Mouse (Mus musculus) liver, embryonic 15.5 days (tissue): ENCODE data around the gene Lrp8. TPM values are rescaled to one million over a fixed set of nuclear protein-coding genes. Genes with fewer than 3 reads are reported as not detected.
A peak's percentile ranks its signal among the peaks of the same experiment; 100 is the strongest.

Experiments used
- ATAC-seq: fragments of 200-750 bp; cut with Nextera tagmentation; 2 replicates; pipeline ENCODE4 v1.8.0; 2017; ENCODE audit warnings: moderate number of reproducible peaks, mild to moderate bottlenecking, moderate library complexity; ENCODE audit not compliant: insufficient read depth
- H3K27ac ChIP-seq: fragments of 300-500 bp; sonication (generic); replicated peaks from 2 replicates; pipeline ENCODE4 v1.5.1; 2015; ENCODE audit warnings: mild to moderate bottlenecking, inconsistent platforms
- H3K27me3 ChIP-seq: fragments of 300-500 bp; sonication (generic); 2 replicates; pipeline ENCODE4 v1.6.1; 2015; ENCODE audit warnings: mild to moderate bottlenecking, inconsistent platforms
- H3K36me3 ChIP-seq: fragments of 300-500 bp; sonication (generic); replicated peaks from 2 replicates; pipeline ENCODE4 v1.6.1; 2015; ENCODE audit warnings: moderate library complexity, mild to moderate bottlenecking, inconsistent platforms
- H3K4me1 ChIP-seq: fragments of 300-500 bp; sonication (generic); replicated peaks from 2 replicates; pipeline ENCODE4 v1.6.1; 2015; ENCODE audit warnings: inconsistent platforms
- H3K4me2 ChIP-seq: fragments of 300-500 bp; sonication (generic); 2 replicates; pipeline ENCODE4 v1.6.1; 2015; ENCODE audit warnings: moderate library complexity, mild to moderate bottlenecking, inconsistent platforms
- H3K4me3 ChIP-seq: fragments of 300-500 bp; sonication (generic); replicated peaks from 2 replicates; pipeline ENCODE4 v1.5.1; 2015; ENCODE audit warnings: mild to moderate bottlenecking, inconsistent platforms
- H3K9ac ChIP-seq: fragments of 300-500 bp; sonication (generic); 2 replicates; pipeline ENCODE4 v1.6.1; 2015; ENCODE audit warnings: moderate library complexity, mild to moderate bottlenecking, inconsistent platforms
- H3K9me3 ChIP-seq: fragments of 300-500 bp; sonication (generic); replicated peaks from 2 replicates; pipeline ENCODE4 v1.6.1; 2016; ENCODE audit warnings: inconsistent platforms
- WGBS: fragments of 180-500 bp; shearing (Covaris S2); methylation state at CpG from one replicate; pipeline ENCODE4 v1.1.7; 2015; ENCODE audit warnings: mixed read lengths; ENCODE audit not compliant: insufficient replicate concordance; 5-methylcytosine and 5-hydroxymethylcytosine counted together
- polyA plus RNA-seq: library from polyadenylated mRNA; unstranded; fragments of >200 nt; fragmentation: Nextera tagmentation; extraction: Ambion mirVana; gene quantifications from 2 replicates; pipeline ENCODE4 v1.2.1, GENCODE M21; 2015

Gene Lrp8
- polyA plus RNA-seq, 1 experiment from 2014 or later: 2.1 TPM

GRCm38 (mm10) chr4:107776990-107777673 is 24.9 kb upstream of the Lrp8 start:
- ATAC-seq: peak; percentile 25; the same call in 1 of the 2 replicates
- Histone ChIP-seq H3K36me3 (no peaks in the 10 kb centered on the region), H3K4me3 (no peak overlapping the region), H3K9ac (no peak overlapping the region), H3K27ac (peak overlapping the region; percentile 57; the same call in 1 of the 2 replicates), H3K4me1 (peaks cover 28% of the 10 kb centered on the region), H3K27me3 (no peaks in the 10 kb centered on the region), H3K9me3 (no peaks in the 10 kb centered on the region), H3K4me2 (no peak overlapping the region)
- 45% methylated on average over 5 of the region's 5 CpGs for WGBS

GRCm38 (mm10) chr4:107783541-107783940 is 18.5 kb upstream of the Lrp8 start:
- no peaks in the 10 kb centered on the region for H3K36me3 ChIP-seq
- ATAC-seq: no peak
- no peak overlapping the region for H3K4me3 ChIP-seq
- no peak overlapping the region for H3K9ac ChIP-seq
- no peak overlapping the region for H3K4me2 ChIP-seq
- H3K9me3 ChIP-seq: no peaks in the 10 kb centered on the region
- no peaks in the 10 kb centered on the region for H3K27me3 ChIP-seq
- no peak overlapping the region for H3K27ac ChIP-seq
- 50% methylated on average over 10 of the region's 10 CpGs for WGBS
- no peaks in the 10 kb centered on the region for H3K4me1 ChIP-seq

- Histone ChIP-seq H3K4me3 (no peak overlapping the region), H3K4me2 (no peak overlapping the region), H3K36me3 (no peaks in the 10 kb centered on the region), H3K9ac (no peak overlapping the region), H3K9me3 (no peaks in the 10 kb centered on the region), H3K4me1 (no peaks in the 10 kb centered on the region), H3K27ac (no peak overlapping the region), H3K27me3 (no peaks in the 10 kb centered on the region)
- 76% methylated on average over 6 of the region's 6 CpGs for WGBS
- ATAC-seq: no peak
Observed at GRCm38 (mm10) chr4:107788841-107789240, 13.2 kb upstream of the Lrp8 start.

- Histone ChIP-seq H3K36me3 (no peaks in the 10 kb centered on the region), H3K27me3 (peaks cover 28% of the 10 kb centered on the region), H3K4me3 (no peak overlapping the region), H3K9me3 (no peaks in the 10 kb centered on the region), H3K9ac (no peak overlapping the region), H3K27ac (no peak overlapping the region), H3K4me1 (peaks cover 43% of the 10 kb centered on the region), H3K4me2 (no peak overlapping the region)
- ATAC-seq: no peak
- WGBS: 48% methylated on average over 6 of the region's 6 CpGs
Observed at GRCm38 (mm10) chr4:107800801-107801200, 1.3 kb upstream of the Lrp8 start.

- peak overlapping the region; percentile 70 for H3K9ac ChIP-seq
- H3K9me3 ChIP-seq: no peaks in the 10 kb centered on the region
- WGBS: 2% methylated on average over 40 of the region's 41 CpGs
- H3K4me3 ChIP-seq: peak overlapping the region; percentile 75
- H3K27me3 ChIP-seq: peaks cover 28% of the 10 kb centered on the region
- no peaks in the 10 kb centered on the region for H3K36me3 ChIP-seq
- H3K27ac ChIP-seq: no peak overlapping the region; the same call in 1 of the 2 replicates
- H3K4me2 ChIP-seq: peak overlapping the region; percentile 100
- ATAC-seq: peak; percentile 43
- H3K4me1 ChIP-seq: peaks cover 47% of the 10 kb centered on the region
Observed at GRCm38 (mm10) chr4:107801366-107802184, 486 bp upstream of the Lrp8 start.

- Histone ChIP-seq H3K9me3 (no peaks in the 10 kb centered on the region), H3K4me1 (peaks cover 50% of the 10 kb centered on the region), H3K27ac (peak overlapping the region; percentile 84), H3K4me2 (peak overlapping the region; percentile 100), H3K9ac (peak overlapping the region; percentile 70), H3K36me3 (0 out of 2 replicates have a peak, but pooled peaks cover 4% of the 10 kb centered on the region), H3K4me3 (peak overlapping the region; percentile 75), H3K27me3 (peaks cover 28% of the 10 kb centered on the region)
- WGBS: under 1% methylated on average over 65 of the region's 65 CpGs
- no peak for ATAC-seq
Observed at GRCm38 (mm10) chr4:107802450-107803331, 630 bp downstream of the Lrp8 start.

GRCm38 (mm10) chr4:107803351-107804106 is 1.5 kb downstream of the Lrp8 start:
- peak overlapping the region; percentile 70 for H3K9ac ChIP-seq

GRCm38 (mm10) chr4:107805491-107805890 is 3.4 kb downstream of the Lrp8 start:
- peaks cover 15% of the 10 kb centered on the region for H3K27me3 ChIP-seq
- no peaks in the 10 kb centered on the region for H3K9me3 ChIP-seq
- no peak for ATAC-seq
- H3K9ac ChIP-seq: no peak overlapping the region
- no peak overlapping the region for H3K4me2 ChIP-seq
- H3K4me1 ChIP-seq: peaks cover 59% of the 10 kb centered on the region
- H3K36me3 ChIP-seq: 0 out of 2 replicates have a peak, but pooled peaks cover 4% of the 10 kb centered on the region
- 48% methylated on average over 3 of the region's 3 CpGs for WGBS
- no peak overlapping the region for H3K4me3 ChIP-seq
- no peak overlapping the region for H3K27ac ChIP-seq

More at GRCm38 (mm10) chr4:107803351-107804106, 1.5 kb downstream of the Lrp8 start:
- Histone ChIP-seq H3K9me3 (no peaks in the 10 kb centered on the region), H3K4me2 (peak overlapping the region; percentile 100), H3K4me3 (peak overlapping the region; percentile 75), H3K27me3 (peaks cover 28% of the 10 kb centered on the region), H3K4me1 (peaks cover 59% of the 10 kb centered on the region), H3K36me3 (0 out of 2 replicates have a peak, but pooled peaks cover 4% of the 10 kb centered on the region), H3K27ac (peak overlapping the region; percentile 84)
- peak; percentile 96 for ATAC-seq
- WGBS: under 1% methylated on average over 42 of the region's 46 CpGs

GRCm38 (mm10) chr4:107807796-107808195 is 5.7 kb downstream of the Lrp8 start:
- Histone ChIP-seq H3K27me3 (no peaks in the 10 kb centered on the region), H3K9me3 (no peaks in the 10 kb centered on the region), H3K4me3 (no peak overlapping the region), H3K27ac (no peak overlapping the region), H3K4me1 (peaks cover 45% of the 10 kb centered on the region), H3K36me3 (0 out of 2 replicates have a peak, but pooled peaks cover 4% of the 10 kb centered on the region), H3K9ac (no peak overlapping the region), H3K4me2 (no peak overlapping the region)
- WGBS: 38% methylated on average over 4 of the region's 4 CpGs
- ATAC-seq: no peak

GRCm38 (mm10) chr4:107808655-107809054 is 6.6 kb downstream of the Lrp8 start:
- H3K4me1 ChIP-seq: peaks cover 36% of the 10 kb centered on the region
- H3K9me3 ChIP-seq: no peaks in the 10 kb centered on the region
- no peak for ATAC-seq
- H3K36me3 ChIP-seq: 0 out of 2 replicates have a peak, but pooled peaks cover 4% of the 10 kb centered on the region
- no peak overlapping the region for H3K9ac ChIP-seq
- no peak overlapping the region for H3K4me3 ChIP-seq
- H3K27me3 ChIP-seq: no peaks in the 10 kb centered on the region
- H3K4me2 ChIP-seq: no peak overlapping the region
- H3K27ac ChIP-seq: no peak overlapping the region
